Mouse (Mus musculus) lung, embryonic 14.5 days (tissue): ENCODE measurements around the gene Gm1113. TPM values are rescaled to one million over a fixed set of nuclear protein-coding genes. Genes with fewer than 3 reads are reported as not detected.

ENCODE experiments used
- ATAC-seq: fragments of 200-750 bp; cut with Nextera tagmentation; 2 replicates; pipeline ENCODE4 v1.8.0; 2017; ENCODE audit warnings: mild to moderate bottlenecking, moderate TSS enrichment, moderate library complexity; ENCODE audit not compliant: insufficient read depth
- DNase-seq: peaks from one replicate; pipeline ENCODE4 v3.0.0-alpha.2; 2015
- H3K27ac ChIP-seq: fragments of 300-500 bp; sonication (generic); 2 replicates; pipeline ENCODE4 v1.5.1; 2014; ENCODE audit warnings: low read depth, mild to moderate bottlenecking, moderate library complexity
- H3K27me3 ChIP-seq: fragments of 300-500 bp; sonication (generic); 2 replicates; pipeline ENCODE4 v1.6.1; 2014; ENCODE audit warnings: low read length, control low read depth; ENCODE audit not compliant: insufficient read depth
- H3K36me3 ChIP-seq: fragments of 300-500 bp; sonication (generic); 2 replicates; pipeline ENCODE4 v1.6.1; 2014; ENCODE audit warnings: control low read depth; ENCODE audit not compliant: insufficient read depth
- H3K4me1 ChIP-seq: fragments of 300-500 bp; sonication (generic); 2 replicates; pipeline ENCODE4 v1.6.1; 2014; ENCODE audit warnings: antibody characterized with exemption, control low read depth; ENCODE audit not compliant: insufficient read depth
- H3K4me2 ChIP-seq: fragments of 300-500 bp; sonication (generic); 2 replicates; pipeline ENCODE4 v1.6.1; 2014; ENCODE audit warnings: mild to moderate bottlenecking
- H3K4me3 ChIP-seq: fragments of 300-500 bp; sonication (generic); 2 replicates; pipeline ENCODE4 v1.5.1; 2014; ENCODE audit warnings: low read depth, low read length
- H3K9ac ChIP-seq: fragments of 300-500 bp; sonication (generic); 2 replicates; pipeline ENCODE4 v1.6.1; 2014
- H3K9me3 ChIP-seq: fragments of 300-500 bp; sonication (generic); 2 replicates; pipeline ENCODE4 v1.6.1; 2016; ENCODE audit warnings: low read depth, low read length, control low read depth
- CTCF ChIP-seq: IDR thresholded peaks from 2 replicates; pipeline ENCODE4 v1.5.1; 2016; ENCODE audit warnings: antibody characterized with exemption, low read depth
- WGBS: fragments of 180-500 bp; shearing (Covaris S2); extraction: QIAGEN DNeasy Blood & Tissue Kit; methylation state at CpG from one replicate; pipeline ENCODE4 v1.1.7; 2014; 5-methylcytosine and 5-hydroxymethylcytosine counted together
- polyA plus RNA-seq: library from polyadenylated mRNA; unstranded; fragments of >200 nt; fragmentation: Nextera tagmentation; extraction: Ambion mirVana; gene quantifications from 2 replicates; pipeline ENCODE4 v1.2.1, GENCODE M21; 2014

Gene Gm1113
- polyA plus RNA-seq, 1 experiment from 2014 or later: not detected

DNA sequence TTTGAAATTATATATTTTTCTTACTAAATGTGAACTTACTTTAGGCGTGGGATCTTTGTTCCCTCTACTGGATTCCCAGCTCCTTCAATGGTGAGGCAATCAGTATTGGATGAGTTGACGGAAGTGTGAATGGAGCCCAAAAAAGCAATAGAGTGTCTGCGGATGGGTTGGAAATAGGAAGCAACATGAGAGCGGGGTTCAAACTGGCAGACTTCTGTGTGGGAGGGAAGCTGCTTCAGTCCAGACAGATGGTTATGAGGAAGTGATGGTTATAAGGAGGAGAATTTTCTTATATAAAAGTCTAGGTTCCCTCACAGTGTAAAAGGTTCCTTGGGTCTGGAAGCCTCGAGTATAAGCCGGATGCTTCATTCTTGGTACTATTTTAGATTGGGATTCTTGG lies 38.6 kb downstream of the Gm1113 start:
- no peaks in the 10 kb centered on the region for H3K27me3 ChIP-seq
- no peaks in the 10 kb centered on the region for H3K4me1 ChIP-seq
- no peak overlapping the region for H3K9ac ChIP-seq
- no peak for TF ChIP-seq CTCF
- H3K4me3 ChIP-seq: no peak overlapping the region
- DNase-seq (no peak), ATAC-seq (no peak)
- no peaks in the 10 kb centered on the region for H3K9me3 ChIP-seq
- H3K4me2 ChIP-seq: no peak overlapping the region
- WGBS: 90% methylated on average over 6 of the region's 6 CpGs
- H3K36me3 ChIP-seq: peaks cover 14% of the 10 kb centered on the region; the same call in 1 of the 2 replicates
- H3K27ac ChIP-seq: no peak overlapping the region

DNA sequence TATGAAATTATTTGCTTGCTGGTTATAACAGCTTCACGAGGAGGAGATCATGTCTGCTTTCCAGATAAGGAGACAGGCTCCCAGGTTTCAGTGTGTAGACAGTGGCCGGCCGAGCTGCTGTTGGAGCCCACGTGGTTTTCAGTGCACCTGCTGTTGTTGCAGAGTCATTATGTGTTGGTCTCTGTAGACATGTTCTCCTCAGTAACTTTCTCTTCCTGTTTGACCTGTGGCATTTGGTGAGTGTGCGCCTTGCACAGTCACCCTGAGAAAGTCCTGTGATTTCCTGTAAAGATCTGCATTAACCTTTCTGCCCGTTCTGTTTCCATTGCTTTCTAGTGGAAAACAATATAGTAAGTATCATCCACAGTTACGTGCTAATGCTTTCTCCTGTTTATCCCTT lies 42.7 kb downstream of the Gm1113 start:
- Histone ChIP-seq H3K9me3 (no peaks in the 10 kb centered on the region), H3K4me2 (no peak overlapping the region), H3K27me3 (no peaks in the 10 kb centered on the region), H3K27ac (no peak overlapping the region), H3K4me3 (no peak overlapping the region), H3K4me1 (no peaks in the 10 kb centered on the region), H3K36me3 (0 out of 2 replicates have a peak, but pooled peaks cover 7% of the 10 kb centered on the region), H3K9ac (no peak overlapping the region)
- no peak for DNase-seq
- TF ChIP-seq CTCF: no peak
- ATAC-seq: no peak
- WGBS: 82% methylated on average over 7 of the region's 7 CpGs

DNA sequence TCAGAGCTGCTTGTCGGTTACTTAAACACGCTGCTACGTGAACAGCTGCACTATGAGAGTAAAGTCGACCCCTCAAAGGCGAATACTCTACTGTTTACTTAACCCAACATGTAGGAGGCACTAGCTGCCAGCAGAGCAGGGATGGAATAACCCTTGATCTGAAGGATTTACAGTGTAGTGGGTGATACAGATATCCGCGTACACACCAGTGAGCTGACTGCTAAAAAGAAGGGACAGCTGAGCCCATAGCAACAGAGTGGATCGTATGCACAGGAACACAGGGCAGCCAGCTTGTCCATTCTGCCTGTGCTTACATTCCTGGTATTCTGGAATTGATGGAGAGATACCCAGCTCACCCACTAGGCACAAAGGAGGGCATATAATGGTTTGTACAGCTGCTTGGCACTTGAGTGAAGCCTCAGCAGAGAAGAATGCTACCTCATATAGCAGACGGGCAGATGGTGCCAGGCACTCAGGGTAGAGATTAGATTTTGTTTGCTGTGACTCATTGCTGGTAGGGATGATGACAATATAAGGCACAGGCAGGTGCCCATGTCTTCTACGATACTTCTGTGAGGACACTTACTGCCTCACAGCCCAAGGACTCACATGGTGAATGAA lies 43.9 kb downstream of the Gm1113 start:
- H3K9ac ChIP-seq: no peak overlapping the region
- H3K27ac ChIP-seq: no peak overlapping the region
- ATAC-seq (peak; percentile 54; the same call in 1 of the 2 replicates), DNase-seq (no peak)
- no peaks in the 10 kb centered on the region for H3K9me3 ChIP-seq
- no peak overlapping the region for H3K4me2 ChIP-seq
- H3K36me3 ChIP-seq: 0 out of 2 replicates have a peak, but pooled peaks cover 7% of the 10 kb centered on the region
- TF ChIP-seq CTCF: no peak
- H3K27me3 ChIP-seq: no peaks in the 10 kb centered on the region
- H3K4me3 ChIP-seq: no peak overlapping the region
- H3K4me1 ChIP-seq: no peaks in the 10 kb centered on the region
- WGBS: 40% methylated on average over 10 of the region's 10 CpGs

DNA sequence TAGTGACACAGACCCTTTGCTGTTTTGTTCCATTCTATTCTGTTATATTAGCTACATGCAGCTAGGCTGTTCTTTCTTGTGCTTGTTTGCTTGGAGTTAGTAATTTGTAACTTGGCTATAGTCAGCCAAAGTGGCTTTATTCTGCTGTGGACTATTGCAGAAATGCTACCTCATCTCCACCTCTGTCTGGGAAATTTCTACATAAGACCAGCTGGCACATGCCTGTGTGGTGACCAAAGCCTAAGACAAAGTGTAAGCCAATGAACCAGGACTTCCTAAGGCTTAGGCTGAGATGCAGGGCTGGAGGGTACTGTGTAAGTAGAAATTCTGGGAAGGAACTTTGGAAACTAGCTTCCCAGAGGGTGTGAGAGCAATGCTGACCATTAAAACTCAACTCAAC lies 49.2 kb downstream of the Gm1113 start:
- no peaks in the 10 kb centered on the region for H3K4me1 ChIP-seq
- no peak for TF ChIP-seq CTCF
- no peak overlapping the region for H3K9ac ChIP-seq
- H3K27ac ChIP-seq: no peak overlapping the region
- H3K36me3 ChIP-seq: peaks cover 5% of the 10 kb centered on the region; the same call in 1 of the 2 replicates
- no peak for ATAC-seq
- no peaks in the 10 kb centered on the region for H3K9me3 ChIP-seq
- H3K27me3 ChIP-seq: no peaks in the 10 kb centered on the region
- no peak overlapping the region for H3K4me3 ChIP-seq
- no peak for DNase-seq
- H3K4me2 ChIP-seq: no peak overlapping the region

DNA sequence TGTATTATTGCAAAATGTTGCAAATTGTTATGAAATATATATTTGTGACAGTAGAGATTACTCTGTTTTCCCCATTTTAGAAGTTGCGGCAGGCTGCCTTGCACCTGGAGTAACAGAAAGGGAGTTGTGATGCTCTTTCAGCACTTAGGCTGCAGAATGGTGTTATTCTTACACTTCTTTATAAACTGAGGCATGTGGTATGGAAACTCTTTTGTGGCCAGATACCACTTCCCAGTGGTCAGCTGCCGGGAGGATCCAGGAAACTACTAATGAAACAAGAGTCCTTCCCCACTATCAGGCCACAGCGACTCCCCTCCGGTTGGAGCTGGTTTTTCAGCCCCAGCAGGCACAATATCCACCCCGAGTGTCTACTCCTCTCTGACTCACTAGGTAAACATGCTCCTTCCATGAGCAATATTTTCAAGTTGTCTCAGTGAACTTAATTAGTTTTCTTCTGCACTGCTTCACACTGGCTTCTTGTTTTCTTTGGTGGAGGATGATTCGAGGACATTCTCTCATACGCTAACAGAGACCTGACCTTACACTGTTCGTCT lies 50.7 kb downstream of the Gm1113 start:
- H3K4me1 ChIP-seq: no peaks in the 10 kb centered on the region
- H3K4me2 ChIP-seq: no peak overlapping the region
- ATAC-seq (no peak), DNase-seq (peak; percentile 22)
- no peaks in the 10 kb centered on the region for H3K27me3 ChIP-seq
- H3K27ac ChIP-seq: no peak overlapping the region
- H3K36me3 ChIP-seq: peaks cover 6% of the 10 kb centered on the region; the same call in 1 of the 2 replicates
- H3K4me3 ChIP-seq: no peak overlapping the region
- WGBS: 44% methylated on average over 8 of the region's 8 CpGs
- no peaks in the 10 kb centered on the region for H3K9me3 ChIP-seq
- H3K9ac ChIP-seq: no peak overlapping the region
- TF ChIP-seq CTCF: no peak

DNA sequence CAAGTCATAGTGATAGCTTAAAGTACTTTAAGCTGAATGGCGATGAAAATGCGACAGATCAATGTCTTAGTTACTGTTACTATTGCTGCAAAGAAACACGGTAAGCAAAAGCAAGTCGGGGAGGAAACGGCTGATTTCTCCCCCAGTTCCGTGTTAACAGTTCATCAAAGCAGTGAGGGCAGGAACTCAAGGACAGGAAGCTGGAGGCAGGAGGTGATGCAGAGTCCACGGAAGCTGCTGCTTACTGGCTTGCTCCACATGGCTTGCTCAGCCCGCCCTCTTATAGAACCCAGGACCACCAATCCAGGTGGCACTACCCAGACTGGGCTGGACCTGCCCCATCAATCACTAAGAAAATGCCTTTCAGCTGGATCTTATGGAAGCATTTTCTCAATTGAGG lies 58.5 kb downstream of the Gm1113 start:
- ATAC-seq (no peak), DNase-seq (peak; percentile 23)
- TF ChIP-seq CTCF: no peak
- WGBS: 62% methylated on average over 8 of the region's 8 CpGs
- Histone ChIP-seq H3K36me3 (peaks cover 32% of the 10 kb centered on the region), H3K4me1 (no peaks in the 10 kb centered on the region), H3K4me2 (no peak overlapping the region), H3K27ac (no peak overlapping the region), H3K27me3 (no peaks in the 10 kb centered on the region), H3K4me3 (no peak overlapping the region), H3K9me3 (no peaks in the 10 kb centered on the region), H3K9ac (no peak overlapping the region)

Other genes with a start within 250 kb of the Gm1113 start
- gene Cdon, start 97.1 kb downstream of the Gm1113 start, polyA plus RNA-seq: 5.2 and 5.4 TPM in 2 replicates
- gene Ddx25, start 40.3 kb upstream of the Gm1113 start, polyA plus RNA-seq: 1.9 and 2.3 TPM in 2 replicates
- gene Pus3, start 40.3 kb upstream of the Gm1113 start, polyA plus RNA-seq: 20.0 and 20.8 TPM in 2 replicates
- gene Pate2, start 52.0 kb upstream of the Gm1113 start, polyA plus RNA-seq: 0.42 and 0.96 TPM in 2 replicates
- 18.0 and 18.7 TPM in 2 replicates for gene Hyls1, start 52.1 kb upstream of the Gm1113 start, polyA plus RNA-seq
- not detected in 2 replicates for gene Pate4, start 93.7 kb upstream of the Gm1113 start, polyA plus RNA-seq
- gene Pate3, start 129.9 kb upstream of the Gm1113 start, polyA plus RNA-seq: not detected in 2 replicates
- not detected in 2 replicates for gene Pate1, start 169.1 kb upstream of the Gm1113 start, polyA plus RNA-seq
- not detected in 2 replicates for gene Gm17677, start 222.8 kb upstream of the Gm1113 start, polyA plus RNA-seq